Mouse (Mus musculus) limb, embryonic 14.5 days (tissue): ENCODE data around the gene Ccnjl. TPM values are rescaled to one million over a fixed set of nuclear protein-coding genes. Genes with fewer than 3 reads are reported as not detected.

Experiments
- ATAC-seq: fragments of 200-750 bp; cut with Nextera tagmentation; 2 replicates; pipeline ENCODE4 v1.8.0; 2017; ENCODE audit warnings: low read depth, moderate number of reproducible peaks, moderate TSS enrichment; ENCODE audit not compliant: low FRiP score
- DNase-seq: peaks from one replicate; pipeline ENCODE4 v3.0.0-alpha.2; 2015; ENCODE audit warnings: low spot score
- H3K27ac ChIP-seq: fragments of 300-500 bp; sonication (generic); replicated peaks from 2 replicates; pipeline ENCODE4 v1.5.1; 2014; ENCODE audit warnings: low read depth, mild to moderate bottlenecking, low read length, moderate library complexity, mixed read lengths
- H3K27me3 ChIP-seq: fragments of 300-500 bp; sonication (generic); 2 replicates; pipeline ENCODE4 v1.6.1; 2014; ENCODE audit warnings: low read length, mixed read lengths; ENCODE audit not compliant: control insufficient read depth, insufficient read depth
- H3K36me3 ChIP-seq: fragments of 300-500 bp; sonication (generic); 2 replicates; pipeline ENCODE4 v1.6.1; 2014; ENCODE audit warnings: mild to moderate bottlenecking, low read length, moderate library complexity, mixed read lengths; ENCODE audit not compliant: control insufficient read depth, insufficient read depth
- H3K4me1 ChIP-seq: fragments of 300-500 bp; sonication (generic); 2 replicates; pipeline ENCODE4 v1.6.1; 2014; ENCODE audit warnings: antibody characterized with exemption, low read length, mixed read lengths; ENCODE audit not compliant: control insufficient read depth, insufficient read depth
- H3K4me2 ChIP-seq: fragments of 300-500 bp; sonication (generic); replicated peaks from 2 replicates; pipeline ENCODE4 v1.6.1; 2014; ENCODE audit warnings: low read depth, mild to moderate bottlenecking, low read length, moderate library complexity; ENCODE audit not compliant: severe bottlenecking
- H3K4me3 ChIP-seq: fragments of 300-500 bp; sonication (generic); replicated peaks from 2 replicates; pipeline ENCODE4 v1.5.1; 2014; ENCODE audit warnings: low read length
- H3K9ac ChIP-seq: fragments of 300-500 bp; sonication (generic); 2 replicates; pipeline ENCODE4 v1.6.1; 2014; ENCODE audit warnings: mild to moderate bottlenecking, low read depth, low read length, moderate library complexity; ENCODE audit not compliant: severe bottlenecking
- H3K9me3 ChIP-seq: fragments of 300-500 bp; sonication (generic); 2 replicates; pipeline ENCODE4 v1.6.1; 2016; ENCODE audit warnings: low read length; ENCODE audit not compliant: control insufficient read depth
- POLR2A ChIP-seq: fragments of 200-500 bp; IDR thresholded peaks from 2 replicates; pipeline ENCODE4 v1.8.0; 2012; ENCODE audit warnings: inconsistent platforms, mild to moderate bottlenecking, moderate library complexity, borderline replicate concordance; ENCODE audit not compliant: insufficient read depth, insufficient read length; ENCODE audit errors: extremely low read depth
- WGBS: fragments of 180-500 bp; shearing (Covaris S2); extraction: QIAGEN DNeasy Blood & Tissue Kit; methylation state at CpG from one replicate; pipeline ENCODE4 v1.1.7; 2014; 5-methylcytosine and 5-hydroxymethylcytosine counted together
- polyA plus RNA-seq, 2 experiments: library from polyadenylated mRNA; depleted of rRNA in 1 of 2; stranded (reverse) in 1 of 2; unstranded in 1 of 2; fragments of >200 nt; fragmentation: Nextera tagmentation in 1 of 2; extraction: Ambion mirVana in 1 of 2; gene quantifications; 2 replicates each; pipeline versions ENCODE4 v1.2.1 to v1.2.3; 2012 to 2014

The Ccnjl gene
- polyA plus RNA-seq, 2 experiments, result 5.1 to 7.7 TPM

DNA sequence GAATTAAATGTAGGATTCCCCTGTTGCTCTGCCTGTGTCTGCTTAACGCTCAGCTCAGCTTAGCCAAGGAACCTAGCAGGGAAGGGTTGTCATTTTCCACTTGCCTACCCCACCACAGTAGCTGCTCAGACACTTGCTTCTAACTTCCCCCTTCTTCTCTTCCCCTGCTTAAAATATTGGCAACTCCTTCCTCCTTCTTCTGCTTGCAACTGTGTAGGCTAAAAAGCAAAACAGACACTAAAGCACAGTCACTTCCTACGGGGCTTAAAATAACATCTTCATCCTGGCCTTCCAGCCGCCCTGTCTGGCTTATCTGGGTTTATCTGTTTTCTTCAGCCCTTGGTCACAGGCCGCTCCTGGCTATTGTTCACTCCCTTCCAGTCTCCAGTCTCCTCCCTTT is 104.0 kb downstream of the Ccnjl start:
- no peak overlapping the region for H3K4me2 ChIP-seq
- no peak overlapping the region for H3K4me3 ChIP-seq
- no peak overlapping the region for H3K27ac ChIP-seq
- WGBS, result 51% methylated on average over 4 of the region's 4 CpGs
- no peaks in the 10 kb centered on the region for H3K9me3 ChIP-seq
- no peak overlapping the region for H3K9ac ChIP-seq
- DNase-seq (no peak), ATAC-seq (no peak)
- H3K4me1 ChIP-seq, result peaks cover 7% of the 10 kb centered on the region
- no peaks in the 10 kb centered on the region for H3K27me3 ChIP-seq
- no peaks in the 10 kb centered on the region for H3K36me3 ChIP-seq
- no peak for TF ChIP-seq POLR2A

DNA sequence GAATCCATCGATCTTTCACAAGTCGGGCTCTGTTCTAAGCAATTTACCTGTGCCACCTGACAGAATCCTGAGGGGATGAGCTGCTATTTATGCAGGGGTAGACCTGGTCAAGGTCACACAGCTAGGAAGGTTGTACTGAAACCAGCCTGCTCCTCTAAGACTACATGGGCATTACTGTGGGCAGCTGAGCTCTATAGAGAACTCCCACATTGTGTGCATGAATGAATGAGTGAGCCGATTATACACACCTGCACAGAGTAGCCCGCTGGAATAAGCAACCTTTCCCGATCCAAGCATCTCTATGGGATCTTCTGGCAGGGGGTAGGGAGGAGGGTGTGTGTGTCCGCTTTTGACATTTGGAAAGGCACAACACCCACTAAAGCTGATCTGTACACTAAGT is 104.6 kb downstream of the Ccnjl start:
- H3K9ac ChIP-seq, result no peak overlapping the region
- H3K4me3 ChIP-seq, result no peak overlapping the region
- WGBS, result 78% methylated on average over 6 of the region's 6 CpGs
- TF ChIP-seq POLR2A, result no peak
- no peaks in the 10 kb centered on the region for H3K27me3 ChIP-seq
- peaks cover 7% of the 10 kb centered on the region for H3K4me1 ChIP-seq
- H3K27ac ChIP-seq, result no peak overlapping the region
- DNase-seq (no peak), ATAC-seq (no peak)
- no peak overlapping the region for H3K4me2 ChIP-seq
- H3K36me3 ChIP-seq, result no peaks in the 10 kb centered on the region
- no peaks in the 10 kb centered on the region for H3K9me3 ChIP-seq

- peak; percentile 68 for DNase-seq
- peak overlapping the region; percentile 26; the same call in 1 of the 2 replicates for H3K27ac ChIP-seq
- no peaks in the 10 kb centered on the region for H3K27me3 ChIP-seq
- H3K9me3 ChIP-seq, result no peaks in the 10 kb centered on the region
- peak; percentile 73 for ATAC-seq
- no peak overlapping the region for H3K4me3 ChIP-seq
- no peaks in the 10 kb centered on the region for H3K36me3 ChIP-seq
- no peak for TF ChIP-seq POLR2A
- H3K4me2 ChIP-seq, result peak overlapping the region; percentile 31
- 19% methylated on average over 19 of the region's 19 CpGs for WGBS
- 0 out of 2 replicates have a peak overlapping the region, but pooled peaks have one; percentile 21 for H3K9ac ChIP-seq
- H3K4me1 ChIP-seq, result peaks cover 7% of the 10 kb centered on the region
These were observed 105.2 kb downstream of the Ccnjl start for GRCm38 (mm10) chr11:43633658-43634401.

Other genes starting within 250 kb of the Ccnjl start
- gene Pttg1, start 102.5 kb upstream of the Ccnjl start, polyA plus RNA-seq (2012; rRNA removed), result 50.9 and 66.8 TPM in 2 replicates
- 80.9 and 86.5 TPM in 2 replicates for gene Pttg1, start 102.5 kb upstream of the Ccnjl start, polyA plus RNA-seq (2014; fragmentation: Nextera tagmentation; extraction: Ambion mirVana)
- gene Slu7, start 95.0 kb upstream of the Ccnjl start, polyA plus RNA-seq (2012; rRNA removed), result 8.2 and 15.5 TPM in 2 replicates
- 48.2 and 52.1 TPM in 2 replicates for gene Slu7, start 95.0 kb upstream of the Ccnjl start, polyA plus RNA-seq (2014; fragmentation: Nextera tagmentation; extraction: Ambion mirVana)
- gene C1qtnf2, start 54.5 kb upstream of the Ccnjl start, polyA plus RNA-seq (2012; rRNA removed), result 32.7 and 32.9 TPM in 2 replicates
- 40.3 and 46.1 TPM in 2 replicates for gene C1qtnf2, start 54.5 kb upstream of the Ccnjl start, polyA plus RNA-seq (2014; fragmentation: Nextera tagmentation; extraction: Ambion mirVana)
- gene 4933415A04Rik, start 58.3 kb downstream of the Ccnjl start, polyA plus RNA-seq (2012; rRNA removed), result 0.61 and 0.70 TPM in 2 replicates
- 2.2 and 3.6 TPM in 2 replicates for gene 4933415A04Rik, start 58.3 kb downstream of the Ccnjl start, polyA plus RNA-seq (2014; fragmentation: Nextera tagmentation; extraction: Ambion mirVana)
- gene Fabp6, start 72.8 kb downstream of the Ccnjl start, polyA plus RNA-seq (2012; rRNA removed), result 0.49 TPM in 1 of 2 replicates, not detected in the other
- not detected in 2 replicates for gene Fabp6, start 72.8 kb downstream of the Ccnjl start, polyA plus RNA-seq (2014; fragmentation: Nextera tagmentation; extraction: Ambion mirVana)
- 34.8 and 37.7 TPM in 2 replicates for gene Pwwp2a, start 153.2 kb downstream of the Ccnjl start, polyA plus RNA-seq (2012; rRNA removed)
- 29.4 and 34.9 TPM in 2 replicates for gene Pwwp2a, start 153.2 kb downstream of the Ccnjl start, polyA plus RNA-seq (2014; fragmentation: Nextera tagmentation; extraction: Ambion mirVana)
- 28.6 and 40.8 TPM in 2 replicates for gene Ttc1, start 219.2 kb downstream of the Ccnjl start, polyA plus RNA-seq (2012; rRNA removed)
- gene Ttc1, start 219.2 kb downstream of the Ccnjl start, polyA plus RNA-seq (2014; fragmentation: Nextera tagmentation; extraction: Ambion mirVana), result 61.1 and 66.3 TPM in 2 replicates